Mouse (Mus musculus): ENCODE measurements around the gene Dop1a.

Dop1a gene

DNA sequence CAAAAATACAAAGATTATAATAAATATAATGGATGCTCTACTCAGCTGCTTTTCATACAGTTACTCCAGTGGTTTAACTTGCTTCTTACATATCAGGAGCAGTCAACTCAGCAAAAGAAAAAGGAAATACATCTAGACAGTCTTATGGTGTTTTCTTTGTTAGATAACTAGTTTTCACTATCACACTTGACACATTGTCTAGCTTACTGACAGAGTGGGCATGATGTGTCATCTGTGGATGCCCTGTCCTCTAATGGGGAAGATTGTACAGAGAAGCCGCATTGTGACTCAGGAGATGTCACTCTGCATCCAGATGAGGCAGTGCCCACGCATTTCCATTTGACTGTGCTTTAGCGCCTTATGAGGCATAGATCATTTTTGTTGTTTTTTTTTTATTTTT, 32.1 kb downstream of the Dop1a start:
- no peak for DNase-seq (ENCODE audit: extremely low read depth, low read depth)

DNA sequence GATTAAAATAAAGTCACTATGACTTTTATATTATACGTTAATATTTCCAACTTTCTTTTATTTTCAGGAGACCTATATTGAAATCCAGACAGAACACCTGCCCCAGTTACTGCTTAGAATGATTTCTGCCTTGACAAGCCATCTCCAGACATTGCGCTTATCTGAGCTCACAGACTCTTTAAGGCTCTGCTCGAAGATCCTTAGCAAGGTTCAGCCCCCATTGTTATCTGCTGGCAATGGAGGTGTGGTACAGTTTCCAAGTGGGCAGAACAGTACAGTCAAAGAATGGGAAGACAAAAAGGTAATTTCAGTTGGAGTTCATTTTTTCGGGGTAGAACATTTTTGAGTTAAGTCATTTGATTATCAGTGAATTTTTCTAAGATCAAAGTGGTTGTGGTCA, 40.5 kb downstream of the Dop1a start:
- no peak for DNase-seq (ENCODE audit: extremely low read depth, low read depth)

- no peak for DNase-seq (ENCODE audit: extremely low read depth, low read depth)
Observed at GRCm38 (mm10) chr9:86513733-86514132, 46.8 kb downstream of the Dop1a start.

DNA sequence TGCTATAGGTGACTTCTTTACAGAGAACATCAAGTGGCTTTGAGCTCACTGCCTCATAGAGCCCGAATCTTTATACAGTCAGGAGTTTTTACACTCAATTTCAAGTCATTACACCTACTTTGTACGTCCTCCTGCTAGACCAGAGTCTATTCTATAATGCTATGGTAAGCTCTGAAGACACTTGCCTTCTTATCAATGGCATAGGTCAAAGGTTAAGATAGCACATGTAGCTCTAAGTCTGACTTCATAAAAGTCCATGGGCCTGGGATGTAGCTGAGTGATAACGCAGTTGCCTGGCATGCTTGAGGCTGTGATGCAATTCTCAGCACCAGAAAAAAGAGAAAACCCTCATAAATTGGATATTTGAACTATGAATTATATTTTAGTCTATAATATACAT, 47.4 kb downstream of the Dop1a start:
- no peak for DNase-seq (ENCODE audit: extremely low read depth, low read depth)

GRCm38 (mm10) chr9:86514798-86515197, 47.8 kb downstream of the Dop1a start:
- DNase-seq (ENCODE audit: extremely low read depth, low read depth): no peak

- DNase-seq (ENCODE audit: extremely low read depth, low read depth): no peak
Observed at GRCm38 (mm10) chr9:86522335-86522734, 55.4 kb downstream of the Dop1a start.

DNA sequence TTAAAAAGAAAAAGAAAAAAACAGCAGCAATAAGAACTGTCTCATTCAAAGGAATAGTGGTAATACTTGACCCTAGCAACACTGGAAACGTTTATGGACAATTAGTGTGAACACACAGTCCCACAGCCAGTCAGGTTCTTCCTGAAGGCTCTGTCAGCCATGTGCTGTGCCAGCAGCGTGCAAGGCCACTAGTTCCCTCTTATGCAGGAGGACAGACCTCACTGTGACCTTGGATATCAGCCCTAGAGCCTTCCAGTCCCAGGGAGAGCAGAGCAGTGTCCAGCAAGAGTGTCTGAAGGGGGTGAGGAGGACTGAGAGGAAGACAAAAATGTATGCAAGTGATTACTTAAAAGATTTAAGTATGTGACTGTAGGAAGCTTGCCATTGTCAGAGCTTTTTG, 58.6 kb downstream of the Dop1a start:
- DNase-seq (ENCODE audit: extremely low read depth, low read depth): no peak

DNA sequence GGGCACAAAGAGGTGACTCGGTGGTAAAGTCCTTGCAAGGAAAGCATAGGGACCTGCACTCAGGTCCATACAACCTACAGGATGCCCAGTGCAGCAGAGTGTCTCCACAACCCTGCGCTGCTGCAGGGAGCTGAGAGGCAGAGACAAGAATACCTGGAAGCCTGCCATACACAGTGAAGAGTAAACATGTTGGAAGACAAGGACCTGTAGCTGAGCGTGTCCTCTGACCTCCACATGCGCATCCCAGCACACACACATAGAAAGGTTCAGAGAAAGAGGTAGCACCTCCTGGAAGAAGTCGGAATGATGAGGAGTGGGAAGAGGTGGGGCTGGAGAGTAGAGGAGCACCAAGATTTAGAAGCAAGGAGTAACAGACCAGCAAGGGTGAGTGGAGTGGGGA, 67.1 kb downstream of the Dop1a start:
- no peak for DNase-seq (ENCODE audit: extremely low read depth, low read depth)

DNA sequence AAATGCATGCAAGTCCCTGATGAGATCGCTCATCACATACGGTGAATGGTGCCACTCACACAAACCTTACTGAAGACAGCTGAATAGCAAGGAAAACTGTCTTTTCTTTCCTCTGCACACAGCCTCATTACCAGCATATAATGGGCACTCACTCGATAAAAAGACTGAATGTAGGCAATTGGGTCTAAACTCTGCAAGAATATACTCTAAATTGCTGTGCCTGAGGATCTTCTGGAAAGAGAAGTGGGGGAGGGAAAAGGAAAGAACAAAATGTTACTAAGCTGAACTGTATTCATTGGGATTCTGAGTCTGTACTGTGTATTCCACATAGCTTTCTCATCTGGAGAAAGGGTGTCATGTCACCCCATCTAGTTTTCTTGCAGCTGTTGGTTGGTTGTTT, 76.5 kb downstream of the Dop1a start:
- no peak for DNase-seq (ENCODE audit: extremely low read depth, low read depth)

- no peak for DNase-seq (ENCODE audit: extremely low read depth, low read depth)
Observed at GRCm38 (mm10) chr9:86544559-86544958, 77.6 kb downstream of the Dop1a start.

DNA sequence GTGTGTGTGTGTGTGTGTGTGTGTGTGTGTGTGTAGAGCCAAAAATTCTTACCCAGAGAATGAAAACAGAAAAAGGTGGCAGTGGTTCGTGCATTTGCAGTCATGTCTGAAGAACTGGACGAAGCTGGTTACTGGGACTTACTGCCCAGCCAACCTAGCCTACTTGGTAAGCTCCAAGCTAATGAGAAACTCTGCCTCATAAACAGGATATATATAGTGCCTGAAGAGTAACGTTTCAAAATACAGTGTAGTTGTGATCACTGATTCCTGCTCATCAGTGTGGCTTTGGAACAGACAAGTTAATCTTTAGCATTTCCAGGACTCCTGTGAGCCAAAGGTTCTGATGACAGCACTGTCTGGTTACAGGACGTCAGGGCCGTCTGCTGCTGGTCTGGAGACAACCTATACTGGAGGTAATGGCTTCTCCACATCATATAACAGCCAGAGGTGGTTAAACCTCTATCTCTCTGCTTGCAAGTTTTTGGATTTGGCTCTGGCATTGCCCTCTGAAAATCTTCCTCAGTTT, 82.7 kb downstream of the Dop1a start:
- DNase-seq (ENCODE audit: extremely low read depth, low read depth): no peak

DNA sequence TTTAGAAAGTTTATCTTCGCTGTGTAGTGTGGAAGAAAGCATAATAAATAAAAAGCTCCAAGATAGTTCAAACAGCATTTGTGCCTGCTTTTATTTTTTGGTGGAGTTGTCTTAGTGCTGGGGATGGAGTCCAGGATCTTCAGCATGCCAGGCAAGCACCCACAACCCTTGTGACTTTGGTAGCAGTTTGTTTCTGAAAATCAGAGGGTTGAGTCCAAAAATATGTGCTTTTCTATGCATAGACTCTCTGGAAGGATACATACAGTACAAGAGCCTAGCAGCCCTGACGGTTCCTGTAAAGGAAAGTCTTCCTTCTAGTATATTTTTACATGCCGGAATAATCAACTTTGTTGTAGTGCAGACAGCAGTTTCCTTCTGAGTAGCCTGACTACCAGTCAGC, 83.8 kb downstream of the Dop1a start:
- DNase-seq (ENCODE audit: extremely low read depth, low read depth): no peak

DNA sequence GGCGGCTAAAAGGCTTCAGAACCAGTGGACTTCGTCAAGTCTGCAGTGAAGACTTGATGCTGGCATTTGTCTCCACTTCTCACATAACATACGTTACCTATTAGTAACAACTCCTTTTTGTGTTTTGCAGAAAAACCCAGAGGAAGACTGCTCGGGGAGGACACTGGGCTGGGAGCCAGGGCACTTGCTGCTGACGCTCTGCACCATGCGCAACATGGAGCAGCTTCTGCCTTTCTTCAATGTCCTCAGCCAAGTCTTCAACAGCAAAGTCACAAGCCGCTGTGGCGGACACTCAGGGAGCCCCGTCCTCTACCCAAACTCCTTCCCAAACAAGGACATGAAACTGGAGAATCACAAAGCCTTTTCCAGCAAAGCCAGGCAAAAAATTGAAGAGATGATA, 86.9 kb downstream of the Dop1a start:
- DNase-seq (ENCODE audit: extremely low read depth, low read depth): no peak

- DNase-seq (ENCODE audit: extremely low read depth, low read depth): no peak
Observed at GRCm38 (mm10) chr9:86554641-86555040, 87.7 kb downstream of the Dop1a start.

GRCm38 (mm10) chr9:86560543-86560942, 93.6 kb downstream of the Dop1a start:
- DNase-seq (ENCODE audit: extremely low read depth, low read depth): no peak

- DNase-seq (ENCODE audit: extremely low read depth, low read depth): no peak
Observed at GRCm38 (mm10) chr9:86569314-86569910, 102.5 kb downstream of the Dop1a start.

GRCm38 (mm10) chr9:86570261-86570890, 103.4 kb downstream of the Dop1a start:
- no peak for DNase-seq (ENCODE audit: extremely low read depth, low read depth)

GRCm38 (mm10) chr9:86570946-86571345, 104.0 kb downstream of the Dop1a start:
- no peak for DNase-seq (ENCODE audit: extremely low read depth, low read depth)

GRCm38 (mm10) chr9:86571540-86572135, 104.7 kb downstream of the Dop1a start, which contains the start of the genes Pgm3 and Rwdd2a:
Gene Pgm3, minus strand, starts transcription at chr9:86571842.
Gene Rwdd2a, plus strand, starts transcription at chr9:86571991.
- peak; percentile 58 for DNase-seq (ENCODE audit: extremely low read depth, low read depth)

- no peak for DNase-seq (ENCODE audit: extremely low read depth, low read depth)
Observed at GRCm38 (mm10) chr9:86572196-86572595, 105.2 kb downstream of the Dop1a start.

DNA sequence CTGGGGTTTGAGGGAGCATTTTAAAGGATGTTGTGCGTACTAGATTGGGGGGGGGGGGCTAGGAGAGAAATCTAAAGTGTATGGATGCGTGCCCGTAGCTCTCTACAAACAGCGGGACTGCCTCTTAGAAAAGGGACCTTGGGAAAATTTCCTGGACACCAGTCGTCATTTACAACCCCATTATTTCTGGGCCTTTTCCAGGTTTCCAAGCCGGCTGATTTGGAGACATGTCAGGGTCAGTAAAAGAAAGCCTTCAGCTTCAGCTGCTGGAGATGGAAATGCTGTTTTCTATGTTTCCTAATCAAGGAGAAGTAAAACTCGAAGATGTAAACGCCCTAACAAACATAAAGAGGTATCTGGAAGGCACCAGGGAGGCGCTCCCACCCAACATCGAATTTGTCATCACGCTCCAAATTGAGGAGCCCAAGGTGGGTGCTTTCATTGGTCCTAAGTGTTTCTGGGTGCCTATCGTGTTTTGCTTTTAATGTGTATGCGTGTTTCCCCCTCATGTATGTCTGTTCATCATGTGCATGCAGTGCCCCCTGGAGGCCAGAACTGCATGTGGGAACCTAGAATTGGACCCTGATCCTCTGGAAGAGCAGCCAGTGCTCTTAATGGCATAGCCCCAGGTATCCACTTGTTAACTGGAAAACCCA, 105.8 kb downstream of the Dop1a start:
- DNase-seq (ENCODE audit: extremely low read depth, low read depth): peak; percentile 67

DNA sequence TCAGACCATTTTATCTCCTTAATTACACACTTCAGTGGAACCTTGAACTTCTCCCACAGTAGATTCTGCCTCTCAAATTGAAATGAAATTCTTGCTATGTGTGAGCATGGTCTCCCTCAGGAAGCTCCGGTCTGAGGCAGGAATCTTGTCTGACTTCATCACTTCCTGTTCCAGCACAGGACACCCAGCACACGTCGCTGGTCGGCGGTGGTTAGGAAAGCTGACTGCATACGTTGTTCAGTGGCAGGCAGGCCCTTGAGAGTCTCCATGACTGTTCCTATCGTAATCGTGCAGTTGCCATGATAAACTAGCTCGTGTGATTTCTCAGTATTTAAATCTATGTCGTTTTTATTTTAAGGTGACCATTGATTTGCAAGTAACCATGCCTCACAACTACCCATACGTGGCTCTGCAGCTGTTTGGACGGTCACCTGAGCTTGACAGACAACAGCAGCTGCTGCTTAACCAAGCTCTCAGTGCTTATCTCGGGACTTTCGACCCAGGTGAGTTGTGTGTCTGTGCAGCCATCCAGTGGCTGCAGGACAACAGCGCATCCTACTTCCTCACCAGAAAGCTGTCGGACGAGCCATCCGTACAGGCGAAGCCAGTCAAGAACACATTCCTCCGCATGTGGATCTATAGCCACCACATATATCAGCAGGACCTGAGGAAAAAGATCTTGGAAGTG, 106.8 kb downstream of the Dop1a start:
- no peak for DNase-seq (ENCODE audit: extremely low read depth, low read depth)
